Mouse (Mus musculus): ENCODE measurements around the gene Slc2a13. TPM values are rescaled to one million over a fixed set of nuclear protein-coding genes. Genes with fewer than 3 reads are reported as not detected.

The Slc2a13 gene
- polyA plus RNA-seq, 1 experiment = not detected

DNA sequence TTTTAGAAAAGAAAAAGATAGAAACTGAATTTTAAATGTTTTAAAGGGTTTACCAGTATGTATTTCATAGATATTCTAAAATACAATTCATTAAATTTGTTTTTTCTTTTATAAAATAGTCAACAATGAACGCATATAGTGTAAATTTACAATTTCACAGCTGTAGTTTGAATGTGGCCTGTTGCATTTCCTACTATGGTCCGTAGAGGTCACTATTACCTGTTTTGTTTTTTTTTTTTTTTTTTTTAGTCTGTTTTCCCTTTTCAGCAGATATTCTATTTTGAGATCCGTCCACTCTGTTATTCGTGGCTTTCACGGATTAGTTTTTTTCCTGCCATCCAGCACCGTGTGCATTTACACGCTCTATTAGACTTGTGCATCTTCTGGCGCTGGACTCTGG, 320.1 kb downstream of the Slc2a13 start:
- no peak for TF ChIP-seq POLR2A (IDR thresholded peaks at IDR 0.05; ENCODE audit: insufficient read depth, low read depth, low read length)
- no peak for TF ChIP-seq CTCF (IDR thresholded peaks at IDR 0.05; ENCODE audit: insufficient read depth, low read depth, low read length)
- WGBS = 35% methylated on average over 8 of the region's 8 CpGs
- no peak overlapping the region for H3K27ac ChIP-seq (ENCODE audit: insufficient read depth, low read depth, low read length)
- H3K4me3 ChIP-seq (ENCODE audit: insufficient read depth, low read depth, low read length) = no peak overlapping the region
- no peaks in the 10 kb centered on the region for H3K4me1 ChIP-seq (ENCODE audit: control insufficient read depth, insufficient read depth, low read length)

DNA sequence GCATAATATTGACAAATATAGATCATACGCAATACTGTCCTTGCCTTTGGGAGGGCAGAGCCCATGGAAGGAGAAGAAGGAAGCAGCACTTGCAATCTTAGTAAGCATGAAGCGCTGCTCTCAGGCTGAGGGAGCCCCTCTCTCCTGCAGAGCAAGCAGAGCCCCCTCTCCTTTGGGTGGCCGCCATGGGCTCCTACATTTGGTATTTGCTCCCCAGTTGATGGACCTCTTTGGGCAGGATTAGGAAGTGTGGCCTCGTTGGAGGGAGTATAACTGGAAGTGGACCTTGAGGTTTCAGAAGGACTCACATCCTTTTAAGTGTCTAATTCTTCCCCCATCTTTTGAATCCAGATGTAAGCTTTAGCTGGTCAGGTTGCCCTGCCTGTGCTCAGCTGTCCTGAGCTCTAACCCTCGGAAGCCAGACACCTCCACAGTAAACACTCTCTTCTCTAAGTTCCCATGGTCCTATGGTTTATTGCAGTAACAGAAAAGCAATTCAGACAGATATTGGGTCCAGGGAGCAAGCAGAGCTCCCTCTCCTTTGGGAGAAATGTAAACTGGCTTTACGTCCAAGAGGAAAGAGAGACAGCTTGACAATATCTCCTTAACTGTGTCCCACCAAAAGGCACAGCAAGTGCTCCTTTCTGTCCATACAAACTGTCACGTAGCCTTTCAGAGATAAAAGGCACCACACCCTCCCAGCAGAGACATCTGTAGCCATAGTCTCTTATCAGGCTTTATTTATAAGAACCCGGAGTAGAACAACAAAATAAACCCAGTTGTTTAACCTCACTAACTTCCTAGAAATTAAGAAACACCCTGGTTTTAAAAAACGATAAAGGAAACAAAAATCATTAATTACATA, 321.3 kb downstream of the Slc2a13 start:
- H3K27ac ChIP-seq (ENCODE audit: insufficient read depth, low read depth, low read length) = no peak overlapping the region
- no peak overlapping the region for H3K4me3 ChIP-seq (ENCODE audit: insufficient read depth, low read depth, low read length)
- 81% methylated on average over 9 of the region's 9 CpGs for WGBS
- H3K4me1 ChIP-seq (ENCODE audit: control insufficient read depth, insufficient read depth, low read length) = no peaks in the 10 kb centered on the region
- TF ChIP-seq CTCF (IDR thresholded peaks at IDR 0.05; ENCODE audit: insufficient read depth, low read depth, low read length) = no peak
- TF ChIP-seq POLR2A (IDR thresholded peaks at IDR 0.05; ENCODE audit: insufficient read depth, low read depth, low read length) = no peak

DNA sequence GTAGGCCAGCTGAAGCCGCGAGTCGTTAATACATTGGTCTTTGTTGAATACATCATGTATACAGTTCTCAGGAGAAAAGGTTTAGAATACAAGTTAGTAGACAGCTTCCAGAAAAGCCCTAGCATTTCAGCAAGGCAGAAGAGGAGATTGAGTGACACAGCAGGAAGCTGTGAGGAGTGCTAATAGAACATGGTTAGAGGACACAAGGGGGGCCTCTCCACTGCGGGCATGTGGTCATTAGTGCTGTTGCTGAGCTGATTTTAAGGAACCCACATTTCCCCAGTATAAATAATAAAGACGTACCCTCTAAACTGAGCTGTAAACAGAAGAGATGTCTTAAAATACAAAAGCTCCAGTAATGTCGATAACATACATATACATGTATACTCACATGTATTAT, 322.2 kb downstream of the Slc2a13 start:
- H3K4me3 ChIP-seq (ENCODE audit: insufficient read depth, low read depth, low read length) = no peak overlapping the region
- WGBS = 70% methylated on average over 6 of the region's 6 CpGs
- no peak for TF ChIP-seq CTCF (IDR thresholded peaks at IDR 0.05; ENCODE audit: insufficient read depth, low read depth, low read length)
- TF ChIP-seq POLR2A (IDR thresholded peaks at IDR 0.05; ENCODE audit: insufficient read depth, low read depth, low read length) = no peak
- no peak overlapping the region for H3K27ac ChIP-seq (ENCODE audit: insufficient read depth, low read depth, low read length)
- H3K4me1 ChIP-seq (ENCODE audit: control insufficient read depth, insufficient read depth, low read length) = no peaks in the 10 kb centered on the region

DNA sequence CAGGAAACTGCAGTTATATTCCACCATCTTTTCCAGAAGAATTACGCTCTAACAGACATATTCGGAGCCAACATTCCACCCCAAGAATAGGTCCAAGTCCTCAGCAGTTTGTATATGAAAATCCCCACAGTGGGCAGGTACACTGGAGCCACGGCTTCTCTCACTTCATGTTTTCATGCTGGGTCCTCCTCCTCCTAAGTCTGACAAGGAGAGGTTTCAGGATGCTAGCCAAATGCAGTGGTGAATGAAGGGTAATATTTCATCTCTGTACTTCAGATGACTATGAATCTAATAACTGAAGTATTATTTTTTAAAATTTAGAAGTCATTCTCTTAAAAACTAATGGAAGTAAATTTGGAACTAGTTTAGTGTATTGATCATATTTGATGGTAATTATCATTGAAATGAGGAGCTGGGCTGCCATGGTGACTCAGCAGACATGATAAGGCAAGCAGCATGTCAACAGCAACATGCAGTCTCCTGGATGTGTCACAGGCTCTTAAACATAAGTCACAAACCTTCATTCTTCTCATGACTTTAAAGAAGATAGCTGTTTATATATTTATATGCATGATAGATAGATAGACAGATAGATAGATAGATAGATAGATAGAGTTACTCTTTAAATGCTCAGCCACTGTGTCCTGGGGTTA, 332.3 kb downstream of the Slc2a13 start:
- H3K4me1 ChIP-seq (ENCODE audit: control insufficient read depth, insufficient read depth, low read length) = no peaks in the 10 kb centered on the region
- no peak overlapping the region for H3K27ac ChIP-seq (ENCODE audit: insufficient read depth, low read depth, low read length)
- H3K4me3 ChIP-seq (ENCODE audit: insufficient read depth, low read depth, low read length) = no peak overlapping the region
- TF ChIP-seq CTCF (IDR thresholded peaks at IDR 0.05; ENCODE audit: insufficient read depth, low read depth, low read length) (no peak), POLR2A (IDR thresholded peaks at IDR 0.05; ENCODE audit: insufficient read depth, low read depth, low read length) (no peak)
- 97% methylated on average over 3 of the region's 3 CpGs for WGBS

DNA sequence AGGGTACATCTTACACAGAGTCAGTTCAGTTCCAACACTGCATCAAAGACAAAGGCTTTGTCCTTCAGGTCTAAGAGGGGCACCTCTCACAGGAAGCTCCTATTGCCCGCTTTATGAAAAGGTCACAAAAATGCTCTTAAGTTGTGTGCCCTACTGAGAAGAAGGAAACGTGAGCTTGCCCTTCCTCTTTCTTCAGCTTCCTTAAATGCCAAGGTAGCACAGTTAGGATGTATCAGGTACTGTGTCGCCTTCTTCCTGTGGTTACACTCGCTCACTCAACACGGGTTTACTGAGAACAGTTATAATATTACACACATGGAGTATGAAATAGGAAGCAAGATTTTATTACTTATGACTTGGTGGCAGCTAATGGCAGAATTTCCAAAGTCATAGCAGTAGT, 335.8 kb downstream of the Slc2a13 start:
- TF ChIP-seq POLR2A (IDR thresholded peaks at IDR 0.05; ENCODE audit: insufficient read depth, low read depth, low read length) (no peak), CTCF (IDR thresholded peaks at IDR 0.05; ENCODE audit: insufficient read depth, low read depth, low read length) (no peak)
- Histone ChIP-seq H3K4me3 (ENCODE audit: insufficient read depth, low read depth, low read length) (no peak overlapping the region), H3K4me1 (ENCODE audit: control insufficient read depth, insufficient read depth, low read length) (no peaks in the 10 kb centered on the region), H3K27ac (ENCODE audit: insufficient read depth, low read depth, low read length) (no peak overlapping the region)
- 85% methylated on average over 5 of the region's 5 CpGs for WGBS

Other genes starting within 250 kb of the Slc2a13 start
- gene Lrrk2, start 99.9 kb upstream of the Slc2a13 start, polyA plus RNA-seq (2012; ENCODE audit: insufficient read depth, insufficient read length, low replicate concordance, missing spikeins) = not detected in 2 replicates

Data from olfactory bulb, adult 2 months (tissue).